Mouse (Mus musculus) hindbrain, embryonic 11.5 days (tissue): ENCODE data around the gene Ptprh. TPM values are rescaled to one million over a fixed set of nuclear protein-coding genes. Genes with fewer than 3 reads are reported as not detected.

Source experiments
- ATAC-seq: fragments of 200-750 bp; cut with Nextera tagmentation; 2 replicates; pipeline ENCODE4 v1.8.0; 2017; ENCODE audit warnings: mild to moderate bottlenecking, moderate TSS enrichment, moderate library complexity; ENCODE audit not compliant: low FRiP score
- DNase-seq: peaks from one replicate; pipeline ENCODE4 v3.0.0-alpha.2; 2015; ENCODE audit warnings: low spot score
- H3K27ac ChIP-seq: fragments of 300-500 bp; sonication (generic); 2 replicates; pipeline ENCODE4 v1.5.1; 2014; ENCODE audit warnings: mild to moderate bottlenecking, low read depth, low read length
- H3K27me3 ChIP-seq: fragments of 300-500 bp; sonication (generic); 2 replicates; pipeline ENCODE4 v1.6.1; 2014; ENCODE audit warnings: mild to moderate bottlenecking, low read length, moderate library complexity, mixed read lengths; ENCODE audit not compliant: control insufficient read depth, insufficient read depth
- H3K36me3 ChIP-seq: fragments of 300-500 bp; sonication (generic); 2 replicates; pipeline ENCODE4 v1.6.1; 2014; ENCODE audit warnings: mild to moderate bottlenecking, low read length, moderate library complexity, mixed read lengths; ENCODE audit not compliant: control insufficient read depth, insufficient read depth
- H3K4me1 ChIP-seq: fragments of 300-500 bp; sonication (generic); replicated peaks from 2 replicates; pipeline ENCODE4 v1.6.1; 2014; ENCODE audit warnings: low read length, mixed read lengths; ENCODE audit not compliant: control insufficient read depth, insufficient read depth
- H3K4me2 ChIP-seq: fragments of 300-500 bp; sonication (generic); replicated peaks from 2 replicates; pipeline ENCODE4 v1.6.1; 2014; ENCODE audit warnings: mild to moderate bottlenecking, low read depth, low read length
- H3K4me3 ChIP-seq: fragments of 300-500 bp; sonication (generic); 2 replicates; pipeline ENCODE4 v1.5.1; 2014; ENCODE audit warnings: low read depth, low read length
- H3K9ac ChIP-seq: fragments of 300-500 bp; sonication (generic); 2 replicates; pipeline ENCODE4 v1.6.1; 2014; ENCODE audit warnings: low read depth, low read length
- H3K9me3 ChIP-seq: fragments of 300-500 bp; sonication (generic); 2 replicates; pipeline ENCODE4 v1.6.1; 2016; ENCODE audit warnings: low read length; ENCODE audit not compliant: control insufficient read depth
- WGBS: fragments of 180-500 bp; shearing (Covaris S2); extraction: QIAGEN DNeasy Blood & Tissue Kit; methylation state at CpG from one replicate; pipeline ENCODE4 v1.1.7; 2014; 5-methylcytosine and 5-hydroxymethylcytosine counted together
- polyA plus RNA-seq: library from polyadenylated mRNA; unstranded; fragments of >200 nt; fragmentation: Nextera tagmentation; extraction: Ambion mirVana; gene quantifications from 2 replicates; pipeline ENCODE4 v1.2.1, GENCODE M21; 2014

Ptprh gene
- polyA plus RNA-seq: 0.11 TPM in 1 of 2 replicates, not detected in the other

GRCm38 (mm10) chr7:4603873-4604272 lies at the start of gene Ptprh:
Gene Ptprh (minus strand): TSS chr7:4604041.
- H3K27me3 ChIP-seq: no peaks in the 10 kb centered on the region
- H3K4me3 ChIP-seq: no peak within 1 kb of the TSS
- no peak within 1 kb of the TSS for H3K27ac ChIP-seq
- no peak within 1 kb of the TSS for H3K4me2 ChIP-seq
- DNase-seq (no peak), ATAC-seq (no peak)
- H3K4me1 ChIP-seq: no peaks in the 10 kb centered on the region
- WGBS: 81% methylated on average over 6 of the region's 6 CpGs
- no peaks in the 10 kb centered on the region for H3K36me3 ChIP-seq
- no peaks in the 10 kb centered on the region for H3K9me3 ChIP-seq
- H3K9ac ChIP-seq: no peak within 1 kb of the TSS

DNA sequence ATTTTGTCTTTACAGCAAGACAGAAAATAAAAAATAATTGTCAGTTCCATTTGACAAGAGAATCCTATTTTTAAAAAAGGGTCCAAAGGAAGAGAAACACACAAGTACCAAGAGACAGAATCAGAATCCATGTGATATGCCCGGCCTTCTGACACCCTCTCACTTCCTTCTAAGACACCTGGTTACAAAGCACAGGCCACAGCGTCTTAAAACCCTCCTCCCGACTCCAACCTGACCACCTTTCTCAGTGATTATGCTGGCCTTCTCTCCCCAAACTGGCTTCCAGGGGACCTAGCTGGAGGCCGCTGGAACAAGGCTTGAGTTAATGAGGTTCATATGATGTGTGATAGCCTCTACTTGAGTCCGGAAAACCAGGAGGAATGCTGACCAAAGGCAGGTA lies 49.5 kb upstream of the Ptprh start:
- H3K4me3 ChIP-seq: no peak overlapping the region
- H3K27ac ChIP-seq: no peak overlapping the region
- ATAC-seq (no peak), DNase-seq (no peak)
- peaks cover 6% of the 10 kb centered on the region for H3K4me1 ChIP-seq
- H3K27me3 ChIP-seq: no peaks in the 10 kb centered on the region
- no peak overlapping the region for H3K9ac ChIP-seq
- no peaks in the 10 kb centered on the region for H3K36me3 ChIP-seq
- WGBS: 87% methylated on average over 5 of the region's 5 CpGs
- no peak overlapping the region for H3K4me2 ChIP-seq
- H3K9me3 ChIP-seq: no peaks in the 10 kb centered on the region

- H3K4me3 ChIP-seq: no peak overlapping the region
- DNase-seq (no peak), ATAC-seq (no peak)
- H3K27ac ChIP-seq: no peak overlapping the region
- no peaks in the 10 kb centered on the region for H3K9me3 ChIP-seq
- no peaks in the 10 kb centered on the region for H3K36me3 ChIP-seq
- no peak overlapping the region for H3K4me2 ChIP-seq
- 90% methylated on average over 5 of the region's 5 CpGs for WGBS
- no peak overlapping the region for H3K9ac ChIP-seq
- H3K27me3 ChIP-seq: no peaks in the 10 kb centered on the region
- peaks cover 3% of the 10 kb centered on the region for H3K4me1 ChIP-seq
Measured at GRCm38 (mm10) chr7:4652726-4653125, 48.9 kb upstream of the Ptprh start.

GRCm38 (mm10) chr7:4651581-4651980 lies 47.7 kb upstream of the Ptprh start:
- no peak for DNase-seq

DNA sequence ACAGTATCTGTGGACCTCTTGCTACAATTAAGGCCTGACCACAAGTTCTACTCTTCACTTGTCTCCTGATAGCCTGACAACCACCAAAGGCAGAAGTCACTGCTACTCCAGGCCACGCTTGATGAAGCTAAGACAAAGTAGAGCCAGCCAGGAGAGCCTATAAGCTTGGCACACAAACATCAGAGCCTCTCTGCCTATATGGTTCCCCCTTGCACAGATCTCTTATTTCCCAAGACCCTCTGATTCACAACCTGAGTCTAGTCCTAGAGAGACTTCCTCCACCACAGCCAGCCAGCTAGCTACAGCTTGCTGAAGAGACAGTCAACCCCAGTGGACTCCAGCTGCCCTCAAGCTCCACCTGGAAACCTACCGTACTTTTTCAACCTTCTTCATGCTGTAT lies 44.2 kb upstream of the Ptprh start:
- Histone ChIP-seq H3K4me1 (no peaks in the 10 kb centered on the region), H3K4me2 (no peak overlapping the region), H3K36me3 (0 out of 2 replicates have a peak, but pooled peaks cover 2% of the 10 kb centered on the region), H3K27me3 (no peaks in the 10 kb centered on the region), H3K9ac (no peak overlapping the region), H3K9me3 (no peaks in the 10 kb centered on the region), H3K27ac (no peak overlapping the region), H3K4me3 (no peak overlapping the region)
- ATAC-seq (no peak), DNase-seq (no peak)
- WGBS: 91% methylated on average over 2 of the region's 2 CpGs

More at GRCm38 (mm10) chr7:4651581-4651980, 47.7 kb upstream of the Ptprh start:
- WGBS: 80% methylated on average over 8 of the region's 8 CpGs
- Histone ChIP-seq H3K4me1 (no peaks in the 10 kb centered on the region), H3K36me3 (0 out of 2 replicates have a peak, but pooled peaks cover 2% of the 10 kb centered on the region), H3K4me2 (no peak overlapping the region), H3K27me3 (no peaks in the 10 kb centered on the region), H3K9ac (no peak overlapping the region), H3K4me3 (no peak overlapping the region), H3K27ac (no peak overlapping the region), H3K9me3 (no peaks in the 10 kb centered on the region)
- ATAC-seq: no peak

- 0 out of 2 replicates have a peak, but pooled peaks cover 4% of the 10 kb centered on the region for H3K36me3 ChIP-seq
Measured at GRCm38 (mm10) chr7:4647291-4647690, 43.5 kb upstream of the Ptprh start.

DNA sequence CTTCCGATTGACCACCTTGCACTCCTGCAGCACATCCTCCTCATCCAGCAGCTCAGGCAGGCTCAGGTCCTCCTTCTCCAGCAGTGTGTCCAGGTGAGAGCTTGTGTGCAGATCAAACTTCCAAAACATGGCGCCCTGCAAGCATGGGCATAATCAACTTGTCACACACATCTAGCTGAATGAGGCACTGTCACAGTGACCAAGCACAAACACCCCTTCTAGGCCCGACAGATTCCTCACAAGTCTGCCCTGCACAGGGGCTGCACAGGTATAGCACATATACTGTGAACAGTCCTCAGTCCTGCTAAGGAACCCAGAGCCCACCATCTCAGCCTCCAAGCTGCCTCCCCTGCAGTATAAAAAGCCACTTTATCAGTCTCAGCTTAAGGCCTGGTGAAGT lies 43.0 kb upstream of the Ptprh start:
- 0 out of 2 replicates have a peak, but pooled peaks cover 4% of the 10 kb centered on the region for H3K36me3 ChIP-seq
- H3K27ac ChIP-seq: no peak overlapping the region
- no peaks in the 10 kb centered on the region for H3K9me3 ChIP-seq
- no peak overlapping the region for H3K4me3 ChIP-seq
- no peak overlapping the region for H3K4me2 ChIP-seq
- 88% methylated on average over 3 of the region's 3 CpGs for WGBS
- H3K27me3 ChIP-seq: no peaks in the 10 kb centered on the region
- no peak overlapping the region for H3K9ac ChIP-seq
- no peak for ATAC-seq
- no peaks in the 10 kb centered on the region for H3K4me1 ChIP-seq
- DNase-seq: no peak

More at GRCm38 (mm10) chr7:4647291-4647690, 43.5 kb upstream of the Ptprh start:
- H3K9ac ChIP-seq: no peak overlapping the region
- no peak overlapping the region for H3K4me3 ChIP-seq
- no peaks in the 10 kb centered on the region for H3K27me3 ChIP-seq
- H3K9me3 ChIP-seq: no peaks in the 10 kb centered on the region
- no peaks in the 10 kb centered on the region for H3K4me1 ChIP-seq
- no peak overlapping the region for H3K27ac ChIP-seq
- no peak overlapping the region for H3K4me2 ChIP-seq
- no peak for DNase-seq
- ATAC-seq: no peak
- 81% methylated on average over 6 of the region's 6 CpGs for WGBS

DNA sequence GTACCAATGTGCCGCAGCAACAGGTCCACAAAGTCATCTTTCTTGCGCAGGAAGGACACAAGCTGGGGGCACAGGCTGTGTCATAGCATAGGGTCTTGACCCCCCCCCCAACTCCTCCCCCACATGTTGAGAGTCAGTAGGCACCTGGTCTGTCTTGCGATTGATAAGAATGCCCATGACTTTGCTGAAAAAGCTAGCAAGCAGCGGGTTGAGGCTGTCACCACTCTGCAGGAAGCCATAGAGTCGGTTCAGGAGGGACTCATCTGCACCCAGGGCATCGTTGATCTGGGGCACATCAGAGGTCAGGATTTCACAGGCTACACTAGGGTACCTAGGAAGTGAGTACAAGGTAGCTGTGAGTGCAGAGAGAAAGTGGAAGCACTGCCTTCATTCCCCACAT lies 39.4 kb upstream of the Ptprh start:
- no peaks in the 10 kb centered on the region for H3K9me3 ChIP-seq
- H3K9ac ChIP-seq: no peak overlapping the region
- WGBS: 95% methylated on average over 6 of the region's 6 CpGs
- no peak overlapping the region for H3K27ac ChIP-seq
- H3K4me3 ChIP-seq: no peak overlapping the region
- H3K36me3 ChIP-seq: peaks cover 13% of the 10 kb centered on the region; the same call in 1 of the 2 replicates
- no peaks in the 10 kb centered on the region for H3K4me1 ChIP-seq
- ATAC-seq (no peak), DNase-seq (no peak)
- H3K27me3 ChIP-seq: no peaks in the 10 kb centered on the region
- H3K4me2 ChIP-seq: no peak overlapping the region

- Histone ChIP-seq H3K4me1 (no peaks in the 10 kb centered on the region), H3K9me3 (no peaks in the 10 kb centered on the region), H3K27me3 (no peaks in the 10 kb centered on the region), H3K36me3 (peaks cover 14% of the 10 kb centered on the region; the same call in 1 of the 2 replicates), H3K9ac (no peak overlapping the region), H3K27ac (no peak overlapping the region), H3K4me2 (no peak overlapping the region), H3K4me3 (no peak overlapping the region)
- no peak for ATAC-seq
- no peak for DNase-seq
- 88% methylated on average over 7 of the region's 7 CpGs for WGBS
Measured at GRCm38 (mm10) chr7:4641956-4642355, 38.1 kb upstream of the Ptprh start.
